Mouse (Mus musculus): ENCODE measurements around the gene Maml2.

DNA sequence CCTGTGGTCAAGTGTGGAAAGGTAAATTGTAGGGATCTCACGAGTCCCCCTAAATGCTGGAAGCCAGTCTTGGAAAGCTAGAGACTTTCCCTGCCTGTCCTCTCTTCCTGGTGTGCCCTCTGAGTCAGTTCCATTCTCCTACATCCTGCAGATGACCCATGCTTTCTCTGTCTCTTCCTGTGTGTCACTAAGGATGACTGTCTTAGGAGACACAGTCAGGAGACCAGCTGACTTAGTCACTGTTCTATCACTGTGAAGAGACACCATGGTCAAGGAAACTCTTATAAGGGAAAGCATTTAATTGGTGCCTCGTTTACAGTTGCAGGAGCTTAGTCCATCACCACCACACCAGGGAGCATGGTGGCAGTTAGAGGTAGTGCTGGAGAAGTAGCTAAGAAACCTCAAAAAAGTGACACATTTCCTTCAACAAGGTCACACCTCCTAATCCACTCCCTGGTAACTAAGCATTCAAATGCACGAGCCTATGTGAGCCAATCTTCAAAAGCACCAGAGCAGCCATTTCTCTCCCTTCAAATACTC lies 310.8 kb downstream of the Maml2 start:
- no peak for TF ChIP-seq POLR2A (IDR thresholded peaks at IDR 0.05; ENCODE audit: extremely low read depth, insufficient read depth, low read length)
- no peak for TF ChIP-seq CTCF (IDR thresholded peaks at IDR 0.05; ENCODE audit: extremely low read depth, insufficient read depth, low read length)

Data from cortical plate, adult 2 months (tissue).